Mouse (Mus musculus): ENCODE results near the gene Fdxr.

DNA sequence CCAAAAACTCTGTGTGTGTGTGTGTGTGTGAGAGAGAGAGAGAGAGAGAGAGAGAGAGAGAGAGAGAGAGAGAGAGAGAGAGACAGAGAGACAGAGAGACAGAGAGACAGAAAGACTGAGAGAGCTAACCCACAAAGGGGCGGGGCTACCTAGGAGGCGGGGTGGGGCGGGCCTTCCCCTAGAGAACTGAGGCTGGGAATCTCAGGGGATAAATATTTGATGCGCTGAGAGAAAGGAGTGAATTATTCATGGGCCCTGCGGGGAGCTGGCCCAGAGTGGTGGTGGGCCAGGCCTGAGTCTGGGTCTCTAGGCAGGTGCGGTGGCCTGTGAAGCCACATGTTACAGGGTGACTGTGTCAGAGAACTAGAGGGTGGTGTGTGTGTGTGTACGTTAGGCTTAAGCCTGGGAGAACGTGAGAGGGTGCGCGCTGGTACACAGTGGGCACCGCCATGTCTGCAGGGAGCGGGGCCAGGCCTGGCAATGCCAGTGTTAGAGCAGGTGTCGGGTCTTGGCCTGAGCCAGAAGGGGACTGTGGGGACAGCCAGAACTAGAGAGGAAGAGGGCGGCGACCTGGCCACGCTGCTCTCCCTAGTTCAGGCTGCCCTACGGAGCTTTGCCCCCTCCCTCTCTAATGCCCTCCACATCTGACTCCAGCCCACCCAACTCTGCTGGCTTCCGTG, 43.0 kb upstream of the Fdxr start:
- TF ChIP-seq CTCF (IDR thresholded peaks at IDR 0.05; ENCODE audit: low read depth) (no peak), EP300 (IDR thresholded peaks at IDR 0.05; ENCODE audit: low read depth) (no peak)

Measured in liver, embryonic 14.5 days (tissue).